Mouse (Mus musculus) E14TG2a.4 (cell line): Measurements from ENCODE around the gene Fgf12.

ENCODE experiments used
- CTCF ChIP-seq: conservative IDR thresholded peaks from 2 replicates; pipeline ENCODE4 v1.5.1; 2014; ENCODE audit warnings: low read length
- NANOG ChIP-seq: IDR thresholded peaks from 2 replicates; pipeline ENCODE4 v1.6.1; 2014; ENCODE audit warnings: borderline replicate concordance, low read length, mixed read lengths
- POU5F1 ChIP-seq: IDR thresholded peaks from 2 replicates; pipeline ENCODE4 v1.6.1; 2014; ENCODE audit warnings: low read length, borderline replicate concordance

DNA sequence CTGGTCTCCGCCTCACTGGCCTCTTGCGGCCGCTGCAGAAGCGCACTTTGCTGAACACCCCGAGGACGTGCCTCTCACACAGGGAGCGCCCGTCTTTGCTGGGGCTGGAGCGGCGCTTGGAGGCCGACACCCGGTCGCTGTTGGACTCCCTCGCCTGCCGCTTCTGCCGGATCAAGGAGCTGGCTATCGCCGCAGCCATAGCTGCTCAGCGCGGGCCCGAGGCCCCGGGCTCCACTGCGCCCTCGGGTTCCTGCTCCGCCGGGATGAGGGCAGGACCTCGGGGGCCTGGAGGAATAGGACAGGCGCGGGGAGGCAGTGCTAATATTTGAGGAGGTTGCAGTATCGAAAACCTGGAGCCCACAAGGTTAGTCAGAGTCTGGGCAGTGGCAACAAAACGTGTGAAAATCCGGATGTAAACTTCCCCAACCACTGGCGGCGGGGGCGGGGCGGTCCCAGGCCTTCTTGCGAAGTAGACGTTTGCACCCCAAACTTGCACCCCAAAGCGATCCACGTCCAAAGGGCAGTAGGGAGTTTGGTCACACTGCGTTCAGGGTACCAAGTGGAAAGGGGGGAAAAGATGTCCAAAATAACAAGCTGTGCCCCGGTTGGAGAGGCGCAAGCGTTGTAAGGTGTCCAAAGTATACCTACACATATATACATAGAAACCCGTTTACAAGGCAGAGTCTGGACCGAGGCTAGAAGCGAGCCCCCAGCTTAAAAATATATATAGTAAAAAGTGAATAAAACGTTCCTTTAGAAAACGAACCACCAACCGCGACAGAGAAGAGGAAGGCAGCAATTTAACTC is 307.7 kb downstream of the Fgf12 start:
- TF ChIP-seq CTCF: no peak
- TF ChIP-seq POU5F1: no peak
- no peak for TF ChIP-seq NANOG
